Mouse (Mus musculus) heart, postnatal 0 days (tissue): ENCODE data around the gene Trit1.

ENCODE experiments used
- CTCF ChIP-seq: IDR thresholded peaks from 2 replicates; pipeline ENCODE4 v1.5.1; 2016; ENCODE audit warnings: antibody characterized with exemption, control low read depth, low read depth
- EP300 ChIP-seq: IDR thresholded peaks from 2 replicates; pipeline ENCODE4 v1.6.1; 2016; ENCODE audit warnings: antibody characterized with exemption, low read depth

- TF ChIP-seq CTCF = no peak
- TF ChIP-seq EP300 = no peak
Measured at GRCm38 (mm10) chr4:122999263-122999691, 17.1 kb upstream of the Trit1 start.
